Mouse (Mus musculus) cerebellum, adult 2 months (tissue): ENCODE data around the gene Arhgap15. TPM values are rescaled to one million over a fixed set of nuclear protein-coding genes. Genes with fewer than 3 reads are reported as not detected.
A peak's percentile ranks its signal among the peaks of the same experiment; 100 is the strongest.

Source experiments
- DNase-seq, 2 experiments: peaks; one replicate each; pipeline ENCODE4 v3.0.0; 2021
- H3K27ac ChIP-seq: fragments of 200-500 bp; 2 replicates; pipeline ENCODE4 v1.5.1; 2012; ENCODE audit warnings: low read length, control low read depth, inconsistent platforms; ENCODE audit not compliant: insufficient read depth
- H3K27me3 ChIP-seq: fragments of 200-500 bp; 2 replicates; pipeline ENCODE4 v1.6.1; 2012; ENCODE audit warnings: inconsistent platforms, mild to moderate bottlenecking, low read length, moderate library complexity; ENCODE audit not compliant: control insufficient read depth, insufficient read depth
- H3K4me1 ChIP-seq: fragments of 200-500 bp; 2 replicates; pipeline ENCODE4 v1.6.1; 2011; ENCODE audit warnings: low read length; ENCODE audit not compliant: control insufficient read depth, insufficient read depth
- H3K4me3 ChIP-seq: fragments of 200-500 bp; replicated peaks from 2 replicates; pipeline ENCODE3; 2011; ENCODE audit warnings: mild to moderate bottlenecking, low read depth, low read length, control low read depth; ENCODE audit not compliant: insufficient read depth
- CTCF ChIP-seq: fragments of 200-500 bp; IDR thresholded peaks from 2 replicates; pipeline ENCODE4 v1.5.1; 2011; ENCODE audit warnings: low read depth, mild to moderate bottlenecking, control low read depth, low read length, moderate library complexity, borderline replicate concordance; ENCODE audit not compliant: insufficient read depth
- POLR2A ChIP-seq: fragments of 200-500 bp; IDR thresholded peaks from 2 replicates; pipeline ENCODE4 v1.6.1; 2011; ENCODE audit warnings: low read length, control low read depth, borderline replicate concordance; ENCODE audit not compliant: insufficient read depth
- WGBS: fragments of 180-500 bp; shearing (Covaris S2); methylation state at CpG from one replicate; pipeline ENCODE4 v1.1.7; 2018; 5-methylcytosine and 5-hydroxymethylcytosine counted together
- polyA plus RNA-seq: library from polyadenylated mRNA; depleted of rRNA; stranded (reverse); fragments of >200 nt; gene quantifications from 2 replicates; pipeline ENCODE4 v1.2.3, GENCODE M21; 2012

Gene Arhgap15
- polyA plus RNA-seq, 1 experiment: 2.3 TPM

DNA sequence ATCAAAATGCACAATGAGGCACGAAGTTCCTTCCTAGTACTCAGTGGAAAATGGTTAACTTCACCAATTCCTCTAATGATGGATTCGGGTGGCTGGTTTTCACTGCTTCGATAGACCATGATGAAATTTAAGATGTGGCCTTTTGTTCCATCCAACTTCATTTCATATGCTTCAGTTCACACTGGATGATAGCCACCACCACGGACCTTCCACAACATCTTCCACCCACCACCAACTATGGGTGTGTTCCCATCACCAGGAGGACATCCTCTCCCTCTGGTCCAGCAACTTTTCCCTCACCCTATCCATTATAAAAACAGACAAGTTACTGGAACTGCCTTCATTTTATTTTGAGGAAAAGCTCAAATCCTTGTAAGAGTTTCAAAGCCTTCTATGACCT, 506.7 kb downstream of the Arhgap15 start:
- no peak overlapping the region for H3K27ac ChIP-seq
- H3K4me1 ChIP-seq: no peaks in the 10 kb centered on the region
- TF ChIP-seq POLR2A (no peak), CTCF (no peak)
- no peak overlapping the region for H3K4me3 ChIP-seq
- 74% methylated on average over 4 of the region's 4 CpGs for WGBS
- DNase-seq: no peak
- H3K27me3 ChIP-seq: no peaks in the 10 kb centered on the region

DNA sequence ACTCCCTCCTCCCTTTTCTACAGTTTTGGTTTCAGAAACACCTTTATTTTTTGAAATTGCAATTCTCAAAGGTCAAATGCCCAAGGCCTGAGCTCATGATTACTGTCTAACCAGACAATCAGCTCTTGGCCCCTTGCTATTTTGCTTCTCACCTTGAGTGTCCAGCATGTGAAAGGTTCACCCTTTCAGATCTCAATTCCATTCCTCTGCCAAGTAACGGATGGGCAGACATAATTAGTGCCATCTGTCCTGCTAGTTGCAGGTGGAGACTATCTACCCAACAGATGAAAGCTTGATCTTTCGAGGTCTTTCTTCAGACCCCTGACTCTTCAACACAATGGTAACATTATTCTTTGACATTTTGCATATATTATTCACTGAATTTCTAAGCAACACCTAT, 509.3 kb downstream of the Arhgap15 start:
- peak; percentile 17 to 74 for DNase-seq
- Histone ChIP-seq H3K27ac (no peak overlapping the region), H3K4me1 (no peaks in the 10 kb centered on the region), H3K4me3 (no peak overlapping the region), H3K27me3 (no peaks in the 10 kb centered on the region)
- no peak for TF ChIP-seq POLR2A
- no peak for TF ChIP-seq CTCF
- WGBS: 15% methylated on average over 2 of the region's 2 CpGs

DNA sequence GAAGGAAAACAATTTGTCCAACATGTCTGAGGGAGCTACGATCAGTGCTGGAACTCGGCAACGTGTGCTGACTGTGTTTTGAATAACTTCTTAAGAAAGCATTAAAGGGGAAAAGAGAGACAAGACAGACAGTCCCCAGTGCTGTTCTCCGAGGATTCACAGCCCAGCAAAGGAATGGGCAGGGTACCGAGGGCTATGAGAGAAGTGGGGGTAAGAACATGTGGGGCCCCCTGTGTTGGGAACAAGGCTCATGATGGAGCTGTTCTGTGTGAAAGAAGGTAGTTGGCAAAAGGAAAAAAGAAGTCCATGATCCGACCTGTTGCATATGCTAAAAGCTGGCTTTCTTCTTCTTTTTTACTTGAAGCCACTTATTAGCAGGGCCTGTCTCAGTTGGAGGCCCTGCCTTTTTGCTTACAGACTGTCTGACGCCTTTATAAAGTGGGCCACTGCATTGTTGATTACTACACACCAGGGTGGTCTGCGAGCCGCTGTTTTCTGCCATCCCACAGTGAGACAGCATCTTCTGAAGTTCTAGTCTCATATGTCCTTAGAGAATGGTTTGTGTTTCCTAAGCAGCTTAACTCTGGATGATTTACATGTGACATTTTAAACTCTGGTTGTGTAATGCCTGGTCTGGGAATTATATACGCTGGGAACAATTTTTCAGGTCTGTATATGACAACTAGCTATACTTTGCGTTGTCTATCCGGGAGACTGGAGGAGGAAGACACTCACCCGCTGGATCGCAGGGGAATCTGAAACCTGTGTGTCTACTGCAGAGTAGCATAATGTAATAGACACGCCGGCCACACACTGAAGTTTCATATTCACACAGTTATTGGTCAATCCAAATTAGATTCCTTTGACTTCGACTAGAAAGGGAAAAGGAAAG, 523.1 kb downstream of the Arhgap15 start:
- Histone ChIP-seq H3K27ac (no peak overlapping the region), H3K4me1 (no peaks in the 10 kb centered on the region), H3K27me3 (no peaks in the 10 kb centered on the region), H3K4me3 (no peak overlapping the region)
- WGBS: 30% methylated on average over 17 of the region's 17 CpGs
- TF ChIP-seq POLR2A: no peak
- TF ChIP-seq CTCF: no peak
- no peak for DNase-seq

DNA sequence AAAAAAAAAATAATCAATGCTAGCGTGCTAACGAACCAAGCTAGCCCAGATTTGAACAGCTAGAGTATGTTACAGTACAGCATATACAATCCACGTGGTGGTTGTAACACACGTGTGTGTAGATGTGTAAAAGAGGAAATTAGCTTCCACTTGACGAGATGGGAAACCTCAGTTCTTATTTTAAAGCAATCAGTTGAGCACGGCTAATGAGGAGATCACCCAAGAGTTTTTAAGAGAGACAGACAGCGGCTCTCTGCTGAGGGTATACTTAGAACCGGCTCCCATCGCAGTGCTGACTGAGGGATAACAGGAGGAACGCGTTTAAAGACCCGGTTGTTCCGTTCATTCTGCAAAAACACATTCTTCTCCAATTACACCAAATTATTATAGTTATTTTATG, 524.0 kb downstream of the Arhgap15 start:
- no peak overlapping the region for H3K27ac ChIP-seq
- DNase-seq: no peak
- H3K27me3 ChIP-seq: no peaks in the 10 kb centered on the region
- TF ChIP-seq CTCF (no peak), POLR2A (no peak)
- WGBS: 76% methylated on average over 13 of the region's 13 CpGs
- no peaks in the 10 kb centered on the region for H3K4me1 ChIP-seq
- no peak overlapping the region for H3K4me3 ChIP-seq

DNA sequence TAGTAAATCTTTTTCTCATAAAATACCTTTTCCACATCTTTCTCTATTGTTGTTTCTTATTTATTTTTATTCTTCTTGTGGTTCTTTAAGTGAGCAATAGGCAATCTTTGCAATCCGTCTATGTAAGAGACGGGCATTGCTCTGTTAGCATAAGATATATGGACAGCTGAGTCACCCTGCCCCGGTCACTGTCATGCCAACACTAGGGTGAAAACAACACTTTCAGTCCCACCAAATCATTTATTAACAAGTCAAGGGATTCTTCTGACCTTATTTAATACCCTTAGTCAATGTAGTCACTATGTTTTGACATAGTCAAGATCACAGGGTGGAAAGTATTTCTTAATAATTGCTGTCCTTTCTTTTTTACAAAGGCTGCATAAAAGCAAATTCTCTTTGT, 525.8 kb downstream of the Arhgap15 start:
- Histone ChIP-seq H3K4me1 (no peaks in the 10 kb centered on the region), H3K4me3 (no peak overlapping the region), H3K27me3 (no peaks in the 10 kb centered on the region), H3K27ac (no peak overlapping the region)
- no peak for DNase-seq
- WGBS: 96% methylated on average over 3 of the region's 3 CpGs
- no peak for TF ChIP-seq CTCF
- TF ChIP-seq POLR2A: no peak

DNA sequence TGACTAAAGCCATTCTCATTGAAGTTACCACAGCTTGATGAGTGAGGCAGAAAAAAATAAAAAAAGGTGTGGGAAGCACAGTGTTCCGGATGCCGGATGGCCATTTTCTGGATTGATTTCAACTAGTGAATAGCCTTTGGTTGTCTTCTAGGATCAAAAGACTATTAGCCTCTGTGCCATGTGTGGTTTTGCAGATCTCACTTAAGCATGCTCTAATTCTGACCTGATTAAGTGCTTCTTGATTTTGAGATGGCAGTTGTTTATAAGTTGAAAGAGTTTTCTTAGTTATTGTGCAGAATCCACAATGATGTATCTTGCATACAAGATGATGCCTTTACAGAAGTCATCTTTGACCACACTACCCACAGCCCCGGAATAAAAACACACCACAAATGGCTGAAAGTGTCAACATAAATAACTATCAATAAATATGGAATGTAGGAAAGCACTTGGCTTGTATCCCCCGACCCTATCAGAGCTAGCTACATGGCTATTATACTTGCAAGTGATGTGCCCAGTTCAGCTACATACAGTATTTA, 537.6 kb downstream of the Arhgap15 start:
- Histone ChIP-seq H3K4me3 (no peak overlapping the region), H3K27ac (no peak overlapping the region), H3K27me3 (no peaks in the 10 kb centered on the region), H3K4me1 (no peaks in the 10 kb centered on the region)
- 73% methylated on average over 4 of the region's 4 CpGs for WGBS
- DNase-seq: no peak
- TF ChIP-seq CTCF (no peak), POLR2A (no peak)

DNA sequence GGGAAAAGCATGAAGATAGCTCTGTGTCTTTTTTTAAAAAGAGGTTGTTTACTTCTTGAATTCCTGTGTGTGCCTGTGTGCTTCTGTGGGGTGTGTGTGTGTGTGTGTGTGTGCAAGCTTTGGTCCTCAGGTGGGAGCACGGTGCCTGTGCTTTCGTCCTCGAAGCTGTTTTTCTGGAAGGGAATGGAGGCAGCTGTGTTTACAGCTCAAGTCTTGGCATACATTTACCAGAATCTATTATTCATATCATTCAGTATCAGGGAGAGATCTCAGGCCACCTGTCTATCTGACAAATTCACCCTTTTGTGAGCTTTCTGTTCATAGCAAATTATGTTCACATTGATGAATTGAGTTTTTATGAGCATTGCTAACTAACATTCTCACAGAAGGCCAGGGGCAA, 550.5 kb downstream of the Arhgap15 start:
- WGBS: 68% methylated on average over 3 of the region's 3 CpGs
- TF ChIP-seq POLR2A (no peak), CTCF (no peak)
- DNase-seq: no peak
- no peaks in the 10 kb centered on the region; the same call in 1 of the 2 replicates for H3K27me3 ChIP-seq
- H3K4me3 ChIP-seq: no peak overlapping the region
- H3K27ac ChIP-seq: no peak overlapping the region
- H3K4me1 ChIP-seq: peaks cover 2% of the 10 kb centered on the region; the same call in 1 of the 2 replicates

DNA sequence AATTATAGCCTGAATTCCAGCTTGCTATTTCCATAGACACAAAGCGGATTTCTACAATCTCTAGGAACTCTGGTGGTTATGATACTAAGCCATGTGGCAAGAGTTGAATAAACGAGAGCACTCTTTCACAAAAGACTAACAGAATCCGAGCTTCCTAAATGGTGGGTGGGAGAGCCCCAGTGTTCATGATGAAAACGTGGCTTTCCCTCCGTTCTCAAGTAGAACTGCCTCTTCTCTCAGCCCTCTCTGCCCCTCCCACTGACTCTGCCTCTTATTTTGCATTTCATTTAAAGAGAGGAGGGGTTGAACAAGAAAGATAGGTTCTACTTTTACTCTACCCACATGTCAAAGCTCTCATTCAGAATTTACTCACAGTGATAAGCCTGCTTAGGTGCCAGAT, 551.3 kb downstream of the Arhgap15 start:
- Histone ChIP-seq H3K4me1 (peaks cover 2% of the 10 kb centered on the region; the same call in 1 of the 2 replicates), H3K27ac (no peak overlapping the region), H3K27me3 (no peaks in the 10 kb centered on the region; the same call in 1 of the 2 replicates), H3K4me3 (no peak overlapping the region)
- 55% methylated on average over 5 of the region's 5 CpGs for WGBS
- no peak for DNase-seq
- TF ChIP-seq POLR2A (no peak), CTCF (no peak)
